Mouse (Mus musculus) stomach, postnatal 0 days (tissue): ENCODE data around the gene Clpsl2. TPM values are rescaled to one million over a fixed set of nuclear protein-coding genes. Genes with fewer than 3 reads are reported as not detected.

Experiments used
- ATAC-seq: fragments of 200-750 bp; cut with Nextera tagmentation; 2 replicates; pipeline ENCODE4 v1.8.0; 2017; ENCODE audit not compliant: low FRiP score, low TSS enrichment
- DNase-seq: peaks from one replicate; pipeline ENCODE4 v3.0.0-alpha.2; 2016; ENCODE audit warnings: low spot score
- H3K27ac ChIP-seq: fragments of 300-500 bp; sonication (generic); replicated peaks from 2 replicates; pipeline ENCODE4 v1.5.1; 2014; ENCODE audit warnings: mild to moderate bottlenecking, control low read depth
- H3K27me3 ChIP-seq: fragments of 300-500 bp; sonication (generic); 2 replicates; pipeline ENCODE4 v1.6.1; 2014; ENCODE audit warnings: low read length; ENCODE audit not compliant: control insufficient read depth, insufficient read depth
- H3K36me3 ChIP-seq: fragments of 300-500 bp; sonication (generic); 2 replicates; pipeline ENCODE4 v1.6.1; 2014; ENCODE audit warnings: low read length, mixed read lengths; ENCODE audit not compliant: control insufficient read depth, insufficient read depth
- H3K4me1 ChIP-seq: fragments of 300-500 bp; sonication (generic); replicated peaks from 2 replicates; pipeline ENCODE4 v1.6.1; 2014; ENCODE audit warnings: antibody characterized with exemption; ENCODE audit not compliant: control insufficient read depth, insufficient read depth
- H3K4me2 ChIP-seq: fragments of 300-500 bp; sonication (generic); replicated peaks from 2 replicates; pipeline ENCODE4 v1.6.1; 2014; ENCODE audit warnings: low read depth, mild to moderate bottlenecking, control low read depth, moderate library complexity
- H3K4me3 ChIP-seq: fragments of 300-500 bp; sonication (generic); 2 replicates; pipeline ENCODE4 v1.5.1; 2014; ENCODE audit warnings: low read depth, low read length, control low read depth
- H3K9ac ChIP-seq: fragments of 300-500 bp; sonication (generic); 2 replicates; pipeline ENCODE4 v1.6.1; 2014; ENCODE audit warnings: mild to moderate bottlenecking, low read length, control low read depth, mixed read lengths
- H3K9me3 ChIP-seq: fragments of 300-500 bp; sonication (generic); 2 replicates; pipeline ENCODE4 v1.6.1; 2016; ENCODE audit warnings: low read length; ENCODE audit not compliant: control insufficient read depth
- CTCF ChIP-seq: IDR thresholded peaks from 2 replicates; pipeline ENCODE4 v1.5.1; 2016; ENCODE audit warnings: antibody characterized with exemption, low read depth, mild to moderate bottlenecking, moderate library complexity
- EP300 ChIP-seq: optimal IDR thresholded peaks from 2 replicates; pipeline ENCODE3; 2016; ENCODE audit warnings: antibody characterized with exemption
- WGBS: fragments of 180-500 bp; shearing (Covaris S2); extraction: QIAGEN DNeasy Blood & Tissue Kit; methylation state at CpG from one replicate; pipeline ENCODE4 v1.1.7; 2014; 5-methylcytosine and 5-hydroxymethylcytosine counted together
- polyA plus RNA-seq: library from polyadenylated mRNA; unstranded; fragments of >200 nt; fragmentation: Nextera tagmentation; extraction: Ambion mirVana; gene quantifications from 2 replicates; pipeline ENCODE4 v1.2.1, GENCODE M21; 2015

Clpsl2 gene
- polyA plus RNA-seq, 1 experiment from 2014 or later: not detected

DNA sequence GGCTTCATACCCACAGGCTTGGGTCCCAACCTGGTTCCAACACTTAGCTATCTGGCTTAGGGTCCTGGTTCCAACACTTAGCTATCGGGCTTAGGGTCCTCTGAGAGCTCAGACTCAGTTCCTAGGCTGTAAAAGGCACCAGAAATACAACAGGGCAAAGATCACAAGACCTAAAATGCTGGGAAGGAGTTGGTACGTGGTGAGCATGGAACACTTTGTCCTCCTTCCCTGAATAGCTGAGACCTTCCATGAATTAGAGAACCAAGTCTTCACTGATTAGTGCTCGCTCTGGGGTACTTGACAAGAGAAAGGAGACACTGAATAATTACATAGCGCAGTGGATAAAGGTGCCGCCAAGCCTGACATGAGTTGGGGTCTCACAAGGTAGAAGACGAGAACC, 27.3 kb upstream of the Clpsl2 start:
- WGBS: 42% methylated on average over 6 of the region's 6 CpGs
- Histone ChIP-seq H3K4me1 (peaks cover 11% of the 10 kb centered on the region; the same call in 1 of the 2 replicates), H3K27me3 (no peaks in the 10 kb centered on the region), H3K4me2 (peak overlapping the region; percentile 97), H3K9ac (peak overlapping the region; percentile 18; the same call in 1 of the 2 replicates), H3K36me3 (no peaks in the 10 kb centered on the region), H3K27ac (peak overlapping the region; percentile 97), H3K4me3 (peak overlapping the region; percentile 61), H3K9me3 (no peaks in the 10 kb centered on the region)
- DNase-seq (no peak), ATAC-seq (no peak)
- TF ChIP-seq EP300 (no peak), CTCF (no peak)

DNA sequence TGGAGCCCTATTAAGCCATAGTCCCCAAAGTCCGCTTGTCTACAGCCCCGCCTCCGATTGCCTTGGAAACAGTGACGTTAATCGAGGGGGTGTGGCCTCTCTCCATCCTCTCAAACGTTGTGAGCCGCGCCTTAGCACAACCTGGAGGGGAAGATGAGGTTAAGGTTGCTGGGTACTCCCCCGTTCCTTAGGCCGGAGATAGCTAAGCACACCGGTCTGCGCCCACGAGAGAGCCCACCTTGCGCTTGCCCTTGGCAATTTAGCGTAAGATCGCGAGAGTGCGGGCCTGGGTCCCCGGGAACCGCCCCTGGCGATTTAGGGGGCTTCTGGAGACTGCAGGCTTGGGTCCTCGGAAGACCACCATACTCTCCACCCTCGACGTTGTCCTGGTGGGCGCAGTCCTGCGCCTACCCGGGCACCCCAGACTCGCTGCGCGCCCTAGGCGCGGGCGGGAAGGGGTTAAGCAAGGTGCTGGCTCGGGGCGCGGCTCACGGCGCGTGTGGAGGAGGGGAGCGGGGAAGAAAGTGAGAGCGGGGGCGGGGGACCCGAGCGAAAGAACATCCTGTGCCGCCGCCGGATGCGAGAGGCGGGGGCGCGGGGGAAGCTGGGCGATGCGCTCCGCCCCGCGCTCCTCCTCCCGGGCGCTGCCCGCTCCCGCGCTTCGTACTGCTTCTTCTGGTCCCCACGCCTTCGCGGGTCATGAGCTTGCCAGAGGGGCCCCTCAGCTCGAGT, 26.4 kb upstream of the Clpsl2 start:
- ATAC-seq: peak; percentile 77
- H3K27ac ChIP-seq: peak overlapping the region; percentile 97
- peak overlapping the region; percentile 97 for H3K4me2 ChIP-seq
- under 1% methylated on average over 43 of the region's 66 CpGs for WGBS
- H3K9ac ChIP-seq: peak overlapping the region; percentile 83
- H3K4me3 ChIP-seq: peak overlapping the region; percentile 61
- H3K9me3 ChIP-seq: no peaks in the 10 kb centered on the region
- no peaks in the 10 kb centered on the region for H3K27me3 ChIP-seq
- no peaks in the 10 kb centered on the region for H3K36me3 ChIP-seq
- DNase-seq: peak; percentile 92
- peaks cover 19% of the 10 kb centered on the region for H3K4me1 ChIP-seq
- TF ChIP-seq CTCF: peak; percentile 20; the same call in 1 of the 2 replicates
- TF ChIP-seq EP300: peak; percentile 92

GRCm38 (mm10) chr17:28523355-28524008, 25.7 kb upstream of the Clpsl2 start:
- Histone ChIP-seq H3K36me3 (no peaks in the 10 kb centered on the region), H3K27ac (peak overlapping the region; percentile 97), H3K4me3 (peak overlapping the region; percentile 61), H3K4me2 (peak overlapping the region; percentile 97), H3K9me3 (no peaks in the 10 kb centered on the region), H3K4me1 (peaks cover 17% of the 10 kb centered on the region), H3K9ac (peak overlapping the region; percentile 83), H3K27me3 (no peaks in the 10 kb centered on the region)
- ATAC-seq: no peak; the same call in 1 of the 2 replicates
- DNase-seq: no peak
- 11% methylated on average over 27 of the region's 28 CpGs for WGBS
- TF ChIP-seq EP300 (no peak), CTCF (no peak)

DNA sequence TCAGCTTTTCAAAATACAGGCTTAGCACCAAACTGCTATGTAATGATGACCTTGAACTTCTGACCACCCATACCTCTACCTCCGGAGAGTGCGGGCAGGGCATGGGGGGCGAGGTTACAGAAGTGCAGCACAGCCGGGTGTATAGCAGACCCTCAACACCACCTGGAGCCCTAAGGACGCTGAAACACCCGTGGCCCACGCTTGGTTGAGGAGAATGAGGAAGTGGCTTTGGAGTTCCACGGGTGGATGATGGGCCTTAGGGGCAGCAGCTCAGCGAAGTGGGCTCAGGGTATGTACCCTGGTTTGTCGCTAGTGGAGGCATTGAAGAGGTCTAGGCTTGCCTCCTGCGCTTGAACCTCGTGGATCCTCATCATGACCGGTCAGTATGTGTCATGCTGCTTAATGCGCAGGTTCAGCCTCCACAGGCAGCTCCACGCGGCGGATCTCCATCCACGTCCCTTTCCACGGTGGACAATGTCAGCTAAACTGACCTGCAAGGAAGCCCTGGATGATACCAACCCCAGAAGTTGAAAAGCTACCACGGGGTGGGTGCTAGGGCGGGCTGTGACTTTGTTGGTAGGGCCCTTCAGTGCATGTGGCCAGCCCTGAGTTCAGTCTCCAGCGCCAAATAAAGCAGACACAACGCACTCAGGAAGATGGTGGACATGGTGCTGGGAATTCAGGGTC, 25.1 kb upstream of the Clpsl2 start:
- Histone ChIP-seq H3K27me3 (no peaks in the 10 kb centered on the region), H3K36me3 (no peaks in the 10 kb centered on the region), H3K9ac (no peak overlapping the region), H3K4me3 (no peak overlapping the region), H3K27ac (peak overlapping the region; percentile 67), H3K9me3 (no peaks in the 10 kb centered on the region), H3K4me1 (peaks cover 14% of the 10 kb centered on the region), H3K4me2 (peak overlapping the region; percentile 97)
- DNase-seq (no peak), ATAC-seq (no peak)
- no peak for TF ChIP-seq EP300
- TF ChIP-seq CTCF: no peak
- 79% methylated on average over 23 of the region's 23 CpGs for WGBS

GRCm38 (mm10) chr17:28524831-28525430, 24.3 kb upstream of the Clpsl2 start:
- H3K9ac ChIP-seq: no peak overlapping the region
- H3K9me3 ChIP-seq: no peaks in the 10 kb centered on the region
- peaks cover 14% of the 10 kb centered on the region for H3K4me1 ChIP-seq
- TF ChIP-seq CTCF: peak; percentile 43
- TF ChIP-seq EP300: no peak
- no peak overlapping the region for H3K4me3 ChIP-seq
- H3K4me2 ChIP-seq: no peak overlapping the region
- 64% methylated on average over 4 of the region's 4 CpGs for WGBS
- H3K27me3 ChIP-seq: no peaks in the 10 kb centered on the region
- no peak overlapping the region; the same call in 1 of the 2 replicates for H3K27ac ChIP-seq
- ATAC-seq (no peak), DNase-seq (no peak)
- H3K36me3 ChIP-seq: no peaks in the 10 kb centered on the region
